Mouse (Mus musculus) kidney, embryonic 14.5 days (tissue): ENCODE results near the gene Yeats2. TPM values are rescaled to one million over a fixed set of nuclear protein-coding genes. Genes with fewer than 3 reads are reported as not detected.

Experiments
- ATAC-seq: fragments of 200-750 bp; cut with Nextera tagmentation; 2 replicates; pipeline ENCODE4 v1.8.0; 2017; ENCODE audit warnings: moderate number of reproducible peaks, mild to moderate bottlenecking, moderate TSS enrichment, moderate library complexity; ENCODE audit not compliant: low FRiP score, low TSS enrichment
- H3K27ac ChIP-seq: fragments of 300-500 bp; sonication (generic); 2 replicates; pipeline ENCODE4 v1.5.1; 2014; ENCODE audit warnings: low read depth, mild to moderate bottlenecking, low read length, moderate library complexity, mixed read lengths
- H3K27me3 ChIP-seq: fragments of 300-500 bp; sonication (generic); 2 replicates; pipeline ENCODE4 v1.6.1; 2014; ENCODE audit warnings: mild to moderate bottlenecking, low read length; ENCODE audit not compliant: control insufficient read depth, insufficient read depth
- H3K36me3 ChIP-seq: fragments of 300-500 bp; sonication (generic); 2 replicates; pipeline ENCODE4 v1.6.1; 2014; ENCODE audit warnings: low read length, mixed read lengths; ENCODE audit not compliant: control insufficient read depth, insufficient read depth
- H3K4me1 ChIP-seq: fragments of 300-500 bp; sonication (generic); 2 replicates; pipeline ENCODE4 v1.6.1; 2014; ENCODE audit warnings: low read length, mixed read lengths; ENCODE audit not compliant: control insufficient read depth, insufficient read depth
- H3K4me2 ChIP-seq: fragments of 300-500 bp; sonication (generic); replicated peaks from 2 replicates; pipeline ENCODE4 v1.6.1; 2014; ENCODE audit warnings: low read depth, mild to moderate bottlenecking, low read length
- H3K4me3 ChIP-seq: fragments of 300-500 bp; sonication (generic); 2 replicates; pipeline ENCODE4 v1.5.1; 2014; ENCODE audit warnings: mild to moderate bottlenecking, low read length
- H3K9ac ChIP-seq: fragments of 300-500 bp; sonication (generic); 2 replicates; pipeline ENCODE4 v1.6.1; 2014; ENCODE audit warnings: low read depth, mild to moderate bottlenecking, low read length, moderate library complexity
- H3K9me3 ChIP-seq: fragments of 300-500 bp; sonication (generic); 2 replicates; pipeline ENCODE4 v1.6.1; 2016; ENCODE audit warnings: low read length; ENCODE audit not compliant: control insufficient read depth
- WGBS: fragments of 180-500 bp; shearing (Covaris S2); extraction: QIAGEN DNeasy Blood & Tissue Kit; methylation state at CpG from one replicate; pipeline ENCODE4 v1.1.7; 2014; 5-methylcytosine and 5-hydroxymethylcytosine counted together
- polyA plus RNA-seq: library from polyadenylated mRNA; unstranded; fragments of >200 nt; fragmentation: Nextera tagmentation; extraction: Ambion mirVana; gene quantifications from 2 replicates; pipeline ENCODE4 v1.2.1, GENCODE M21; 2014

The Yeats2 gene
- polyA plus RNA-seq, result 24.3 and 47.5 TPM in 2 replicates

DNA sequence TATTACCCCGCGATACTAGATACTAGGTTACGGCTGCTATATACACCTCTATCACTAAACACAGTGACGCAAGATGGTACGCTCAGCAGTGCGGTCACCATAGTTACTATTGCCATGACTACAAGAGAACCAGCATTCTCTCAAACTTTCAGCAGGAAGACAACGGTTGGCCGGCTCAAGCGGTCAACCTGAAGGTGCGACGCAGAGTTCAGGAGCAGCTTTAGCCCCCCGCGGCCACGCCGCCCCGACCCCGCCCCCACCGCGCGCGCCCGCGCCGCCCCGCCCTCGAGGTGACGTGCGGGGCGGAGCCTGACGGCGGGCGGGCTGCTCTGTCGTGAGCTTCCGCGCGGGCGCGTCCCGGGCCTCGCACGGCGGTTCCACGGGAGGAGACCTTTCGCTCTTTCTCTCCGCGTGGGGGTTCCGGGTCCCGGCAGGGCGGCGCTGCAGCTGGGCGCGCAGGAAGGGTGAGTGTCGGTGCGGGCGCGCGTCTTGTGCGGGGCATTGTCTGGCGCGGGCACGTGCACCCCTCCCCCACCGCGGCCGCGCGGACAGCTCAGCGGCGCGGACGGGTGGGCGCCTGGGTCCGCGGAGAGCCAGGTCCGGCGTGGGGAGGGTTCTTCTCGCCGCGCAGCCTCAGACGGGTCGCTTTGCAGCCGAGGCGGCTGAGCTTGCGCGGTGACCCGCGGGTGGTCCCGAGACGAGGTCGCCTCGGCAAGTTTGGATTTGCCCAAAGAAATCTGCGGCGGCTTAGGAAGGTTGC, at the start of gene Yeats2:
Gene Yeats2 (plus strand): TSS at position 292 of the 760 bp plus-strand sequence.
- H3K4me3 ChIP-seq, result peak within 1 kb of the TSS; percentile 77
- H3K4me2 ChIP-seq, result peak within 1 kb of the TSS; percentile 58
- H3K9me3 ChIP-seq, result no peaks in the 10 kb centered on the region
- peak; percentile 95 for ATAC-seq
- peaks cover 13% of the 10 kb centered on the region; the same call in 1 of the 2 replicates for H3K4me1 ChIP-seq
- no peaks in the 10 kb centered on the region for H3K27me3 ChIP-seq
- peak within 1 kb of the TSS; percentile 88 for H3K9ac ChIP-seq
- H3K27ac ChIP-seq, result peak within 1 kb of the TSS; percentile 87
- peaks cover 2% of the 10 kb centered on the region; the same call in 1 of the 2 replicates for H3K36me3 ChIP-seq
- under 1% methylated on average over 84 of the region's 92 CpGs for WGBS

DNA sequence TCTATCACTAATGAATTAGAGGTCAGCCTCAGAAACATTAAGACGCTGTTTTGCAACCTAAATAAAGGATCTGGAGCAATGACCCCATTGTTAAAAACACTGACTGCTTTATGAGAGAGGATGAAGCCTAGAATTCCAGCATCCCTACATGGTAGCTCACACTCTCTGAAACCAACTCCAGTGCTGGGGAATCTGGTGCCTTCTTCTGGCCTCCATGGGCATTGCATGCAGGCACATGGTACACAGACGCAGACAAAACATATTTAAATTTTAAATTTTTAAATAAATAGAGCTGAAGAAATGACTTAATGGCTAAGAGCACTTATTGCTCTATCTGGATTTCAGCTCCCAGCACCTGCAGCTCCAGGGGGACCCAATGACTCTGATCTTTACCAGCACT, 44.9 kb upstream of the Yeats2 start:
- WGBS, result 74% methylated on average over 2 of the region's 2 CpGs
- H3K36me3 ChIP-seq, result no peaks in the 10 kb centered on the region
- H3K27me3 ChIP-seq, result no peaks in the 10 kb centered on the region
- H3K4me1 ChIP-seq, result no peaks in the 10 kb centered on the region
- no peak overlapping the region for H3K4me2 ChIP-seq
- H3K4me3 ChIP-seq, result no peak overlapping the region
- no peak for ATAC-seq
- H3K9ac ChIP-seq, result no peak overlapping the region
- no peak overlapping the region for H3K27ac ChIP-seq
- H3K9me3 ChIP-seq, result no peaks in the 10 kb centered on the region

DNA sequence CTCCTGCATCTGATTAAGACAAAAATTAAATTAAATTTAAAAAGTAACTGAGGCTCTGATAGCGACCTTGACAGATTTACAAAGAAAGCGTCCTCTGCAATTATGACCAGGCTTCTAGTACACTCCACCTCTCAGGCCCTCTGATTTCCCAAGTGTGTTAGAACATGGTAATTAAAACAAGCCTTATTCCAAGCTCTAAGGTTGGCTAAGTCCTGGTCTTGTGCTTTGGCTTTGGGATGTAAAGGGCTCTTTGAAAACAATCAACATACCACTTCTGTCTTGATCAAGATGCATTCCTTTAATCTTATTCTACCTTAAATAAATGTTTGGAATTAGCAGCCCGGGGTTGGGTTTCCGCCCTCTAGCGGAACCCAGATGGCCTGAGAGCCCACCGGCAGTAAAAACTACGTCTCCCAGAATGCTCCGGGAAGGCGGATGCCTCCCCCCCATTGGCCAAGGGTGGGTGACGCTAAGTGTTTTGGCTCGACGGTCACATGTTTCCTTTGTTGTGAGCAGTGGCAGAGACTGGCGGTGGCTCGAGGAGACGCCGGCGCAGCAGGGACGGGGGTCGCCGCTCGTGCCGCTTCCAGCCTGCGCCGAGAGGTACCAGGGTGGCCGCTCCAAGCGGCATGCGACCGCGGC, 43.7 kb upstream of the Yeats2 start, which contains the start of gene Klhl24:
Gene Klhl24 (plus strand): TSS at position 474 of the 642 bp plus-strand sequence.
- peak; percentile 95 for ATAC-seq
- no peaks in the 10 kb centered on the region for H3K9me3 ChIP-seq
- H3K4me2 ChIP-seq, result peak within 1 kb of the TSS; percentile 50
- WGBS, result under 1% methylated on average over 29 of the region's 29 CpGs
- H3K36me3 ChIP-seq, result no peaks in the 10 kb centered on the region
- no peaks in the 10 kb centered on the region for H3K27me3 ChIP-seq
- no peaks in the 10 kb centered on the region for H3K4me1 ChIP-seq
- peak within 1 kb of the TSS; percentile 96 for H3K9ac ChIP-seq
- H3K27ac ChIP-seq, result peak within 1 kb of the TSS; percentile 97
- H3K4me3 ChIP-seq, result peak within 1 kb of the TSS; percentile 96

DNA sequence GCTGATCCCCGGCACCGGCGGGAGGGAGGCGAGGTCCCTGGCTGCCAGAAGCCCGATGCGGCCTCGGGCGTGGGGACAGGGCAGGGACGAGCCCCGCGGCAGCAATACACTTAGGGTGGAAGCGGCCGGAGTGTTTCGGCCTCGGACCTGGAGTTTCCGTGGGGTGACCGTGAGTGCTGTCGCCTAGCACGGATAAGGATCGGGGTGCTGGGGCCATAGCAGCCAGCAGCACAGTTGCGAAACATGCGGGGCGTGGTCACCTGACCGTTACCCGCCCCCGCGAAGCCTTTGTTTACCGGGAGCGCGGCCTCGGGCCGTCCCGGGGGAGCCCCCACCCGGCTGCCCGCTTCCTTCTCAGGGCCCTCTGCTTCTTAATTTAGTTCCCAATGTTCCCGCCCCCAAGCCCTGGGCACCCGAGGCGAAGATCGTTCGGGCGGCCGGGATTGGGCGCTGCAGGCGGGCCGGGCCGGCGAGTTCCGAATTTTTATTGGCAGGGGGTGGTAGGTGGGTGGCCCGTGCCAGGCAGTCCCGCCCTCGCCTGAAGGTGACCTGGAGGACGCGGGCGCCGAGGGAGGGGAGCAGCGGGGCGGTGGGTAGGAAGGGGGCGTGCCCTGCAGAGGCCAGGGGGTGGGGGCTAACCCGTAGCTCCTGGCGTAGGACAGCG, 43.0 kb upstream of the Yeats2 start:
- Histone ChIP-seq H3K4me2 (peak overlapping the region; percentile 50), H3K4me3 (peak overlapping the region; percentile 96), H3K27me3 (no peaks in the 10 kb centered on the region), H3K4me1 (no peaks in the 10 kb centered on the region), H3K9me3 (no peaks in the 10 kb centered on the region), H3K27ac (peak overlapping the region; percentile 97), H3K36me3 (no peaks in the 10 kb centered on the region), H3K9ac (peak overlapping the region; percentile 96)
- WGBS, result under 1% methylated on average over 52 of the region's 61 CpGs
- peak; percentile 95 for ATAC-seq

- peaks cover 4% of the 10 kb centered on the region; the same call in 1 of the 2 replicates for H3K9me3 ChIP-seq
- H3K27me3 ChIP-seq, result no peaks in the 10 kb centered on the region
- ATAC-seq, result no peak
- H3K4me3 ChIP-seq, result peak overlapping the region; percentile 96
- WGBS, result 7% methylated on average over 4 of the region's 4 CpGs
- H3K36me3 ChIP-seq, result peaks cover 3% of the 10 kb centered on the region; the same call in 1 of the 2 replicates
- peak overlapping the region; percentile 50 for H3K4me2 ChIP-seq
- no peaks in the 10 kb centered on the region for H3K4me1 ChIP-seq
- peak overlapping the region; percentile 96 for H3K9ac ChIP-seq
- 0 out of 2 replicates have a peak overlapping the region, but pooled peaks have one; percentile 14 for H3K27ac ChIP-seq
These were observed 42.5 kb upstream of the Yeats2 start for GRCm38 (mm10) chr16:20098375-20098727.

DNA sequence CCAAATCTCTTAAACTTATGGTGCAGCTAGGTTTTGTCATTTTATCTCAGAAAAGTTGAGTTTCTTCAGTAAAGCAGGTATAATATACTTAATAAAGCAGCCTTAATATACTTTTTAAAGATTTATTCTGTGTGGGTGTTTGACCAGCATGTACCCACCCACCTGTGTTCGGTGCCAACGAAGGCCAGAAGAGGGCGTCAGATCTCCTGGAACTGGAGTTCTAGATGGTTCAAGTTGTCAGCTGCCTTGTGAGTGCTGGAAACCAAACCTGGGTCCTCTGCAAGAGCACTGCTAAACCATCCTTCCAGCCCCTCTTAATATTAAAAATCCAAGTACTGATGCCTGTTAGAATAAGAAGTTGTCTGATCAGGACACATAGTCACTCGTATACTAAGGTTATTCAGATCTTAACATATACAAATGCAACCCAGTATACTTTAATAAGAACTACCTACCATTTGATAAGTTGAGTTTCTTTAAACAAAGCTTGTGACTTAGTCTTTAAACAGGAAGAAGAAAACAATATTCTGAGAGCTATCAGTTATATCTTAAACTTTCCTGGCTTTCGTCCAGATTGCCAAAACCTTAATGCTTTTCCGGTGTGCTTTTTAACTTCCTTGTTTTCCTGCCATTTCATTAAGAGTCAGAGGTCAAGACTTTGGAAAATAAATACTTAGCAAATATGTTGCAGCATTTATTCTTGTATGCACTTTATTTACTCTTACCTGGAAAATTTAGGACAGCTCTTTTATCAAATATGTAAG, 41.8 kb upstream of the Yeats2 start:
- no peak overlapping the region; the same call in 1 of the 2 replicates for H3K4me3 ChIP-seq
- H3K4me2 ChIP-seq, result no peak overlapping the region; the same call in 1 of the 2 replicates
- ATAC-seq, result no peak
- no peaks in the 10 kb centered on the region for H3K27me3 ChIP-seq
- H3K4me1 ChIP-seq, result no peaks in the 10 kb centered on the region
- H3K9me3 ChIP-seq, result peaks cover 11% of the 10 kb centered on the region; the same call in 1 of the 2 replicates
- H3K36me3 ChIP-seq, result peaks cover 7% of the 10 kb centered on the region; the same call in 1 of the 2 replicates
- H3K27ac ChIP-seq, result no peak overlapping the region
- H3K9ac ChIP-seq, result no peak overlapping the region
- WGBS, result 81% methylated on average over 6 of the region's 6 CpGs

- H3K27ac ChIP-seq, result no peak overlapping the region
- H3K9ac ChIP-seq, result no peak overlapping the region
- ATAC-seq, result no peak
- 94% methylated on average over 8 of the region's 8 CpGs for WGBS
- no peak overlapping the region for H3K4me2 ChIP-seq
- H3K4me1 ChIP-seq, result no peaks in the 10 kb centered on the region
- peaks cover 16% of the 10 kb centered on the region; the same call in 1 of the 2 replicates for H3K9me3 ChIP-seq
- H3K27me3 ChIP-seq, result no peaks in the 10 kb centered on the region
- no peak overlapping the region for H3K4me3 ChIP-seq
- peaks cover 47% of the 10 kb centered on the region for H3K36me3 ChIP-seq
These were observed 33.9 kb upstream of the Yeats2 start for GRCm38 (mm10) chr16:20106996-20107395.

GRCm38 (mm10) chr16:20108961-20109360, 31.9 kb upstream of the Yeats2 start:
- no peaks in the 10 kb centered on the region for H3K27me3 ChIP-seq
- no peak overlapping the region for H3K4me3 ChIP-seq
- H3K4me1 ChIP-seq, result no peaks in the 10 kb centered on the region
- no peak overlapping the region for H3K9ac ChIP-seq
- no peak for ATAC-seq
- peaks cover 6% of the 10 kb centered on the region; the same call in 1 of the 2 replicates for H3K9me3 ChIP-seq
- no peak overlapping the region for H3K4me2 ChIP-seq
- WGBS, result 97% methylated on average over 6 of the region's 6 CpGs
- peaks cover 44% of the 10 kb centered on the region for H3K36me3 ChIP-seq
- H3K27ac ChIP-seq, result no peak overlapping the region
